Mouse (Mus musculus): ENCODE results near the gene Calca. TPM values are rescaled to one million over a fixed set of nuclear protein-coding genes. Genes with fewer than 3 reads are reported as not detected.

The Calca gene
- 18.2 TPM for polyA plus RNA-seq (2017; shearing (Covaris generic))

GRCm38 (mm10) chr7:114636102-114636501 is at the start of gene Calca:
TSS of gene Calca (minus strand) at chr7:114636357.

Other genes starting within 250 kb of the Calca start
- 99.4 TPM for gene Pde3b, start 221.1 kb downstream of the Calca start, polyA plus RNA-seq (2017; shearing (Covaris generic))
- gene Cyp2r1, start 73.4 kb downstream of the Calca start, polyA plus RNA-seq (2017; shearing (Covaris generic)): 1.5 TPM
- gene Calcb, start 82.3 kb upstream of the Calca start, polyA plus RNA-seq (2017; shearing (Covaris generic)): not detected
- gene Insc, start 107.3 kb upstream of the Calca start, polyA plus RNA-seq (2017; shearing (Covaris generic)): not detected